Mouse (Mus musculus) lung, adult 2 months (tissue): ENCODE data around the gene Acod1. TPM values are rescaled to one million over a fixed set of nuclear protein-coding genes. Genes with fewer than 3 reads are reported as not detected.
A peak's percentile ranks its signal among the peaks of the same experiment; 100 is the strongest.

ENCODE experiments used
- DNase-seq: peaks from one replicate; pipeline ENCODE4 v3.0.0; 2022
- H3K4me1 ChIP-seq: fragments of 200-500 bp; 2 replicates; pipeline ENCODE4 v1.6.1; 2011; ENCODE audit warnings: low read length; ENCODE audit not compliant: control insufficient read depth, insufficient read depth
- H3K4me3 ChIP-seq: fragments of 200-500 bp; replicated peaks from 2 replicates; pipeline ENCODE3; 2011; ENCODE audit warnings: low read depth, mild to moderate bottlenecking, control low read depth, low read length; ENCODE audit errors: extremely low read depth
- CTCF ChIP-seq: fragments of 200-500 bp; IDR thresholded peaks from 2 replicates; pipeline ENCODE4 v1.5.1; 2011; ENCODE audit warnings: mild to moderate bottlenecking, low read length, control low read depth; ENCODE audit not compliant: insufficient read depth
- POLR2A ChIP-seq: fragments of 200-500 bp; IDR thresholded peaks from 2 replicates; pipeline ENCODE4 v1.6.1; 2011; ENCODE audit warnings: low read depth, mild to moderate bottlenecking, control low read depth, low read length, borderline replicate concordance; ENCODE audit errors: extremely low read depth
- WGBS: fragments of 180-500 bp; shearing (Covaris S2); methylation state at CpG from one replicate; pipeline ENCODE4 v1.1.7; 2018; 5-methylcytosine and 5-hydroxymethylcytosine counted together
- polyA plus RNA-seq: library from polyadenylated mRNA; depleted of rRNA; stranded (reverse); fragments of >200 nt; gene quantifications from 2 replicates; pipeline ENCODE4 v1.2.3, GENCODE M21; 2012

Gene Acod1
- polyA plus RNA-seq, 1 experiment = 0.15 TPM

GRCm38 (mm10) chr14:103086671-103087324 is 40.0 kb downstream of the Acod1 start:
- no peak for DNase-seq
- TF ChIP-seq CTCF (no peak), POLR2A (no peak)
- 74% methylated on average over 4 of the region's 4 CpGs for WGBS

GRCm38 (mm10) chr14:103087846-103088245 is 41.1 kb downstream of the Acod1 start:
- 76% methylated on average over 5 of the region's 5 CpGs for WGBS
- peaks cover 15% of the 10 kb centered on the region for H3K4me1 ChIP-seq
- DNase-seq = no peak
- no peak for TF ChIP-seq POLR2A
- TF ChIP-seq CTCF = no peak
- H3K4me3 ChIP-seq = no peak overlapping the region

More at GRCm38 (mm10) chr14:103086671-103087324, 40.0 kb downstream of the Acod1 start:
- Histone ChIP-seq H3K4me3 (no peak overlapping the region), H3K4me1 (peaks cover 15% of the 10 kb centered on the region)

- no peak for TF ChIP-seq POLR2A
- TF ChIP-seq CTCF = peak; percentile 16; the same call in 1 of the 2 replicates
- Histone ChIP-seq H3K4me3 (no peak overlapping the region), H3K4me1 (peaks cover 17% of the 10 kb centered on the region)
- WGBS = 58% methylated on average over 6 of the region's 6 CpGs
- no peak for DNase-seq
These were observed 41.8 kb downstream of the Acod1 start for GRCm38 (mm10) chr14:103088624-103089023.

- TF ChIP-seq CTCF (no peak), POLR2A (no peak)
- DNase-seq = no peak
- Histone ChIP-seq H3K4me3 (no peak overlapping the region), H3K4me1 (peaks cover 19% of the 10 kb centered on the region)
- 83% methylated on average over 3 of the region's 3 CpGs for WGBS
These were observed 46.5 kb downstream of the Acod1 start for GRCm38 (mm10) chr14:103093236-103093635.

- TF ChIP-seq POLR2A (no peak), CTCF (no peak)
- DNase-seq = no peak
- Histone ChIP-seq H3K4me3 (no peak overlapping the region), H3K4me1 (peaks cover 18% of the 10 kb centered on the region)
- WGBS = 39% methylated on average over 4 of the region's 4 CpGs
These were observed 46.9 kb downstream of the Acod1 start for GRCm38 (mm10) chr14:103093670-103094069.

- no peak for DNase-seq
- Histone ChIP-seq H3K4me3 (no peak overlapping the region), H3K4me1 (peaks cover 16% of the 10 kb centered on the region)
- TF ChIP-seq CTCF (no peak), POLR2A (no peak)
- WGBS = 83% methylated on average over 8 of the region's 8 CpGs
These were observed 48.3 kb downstream of the Acod1 start for GRCm38 (mm10) chr14:103095036-103095435.

- TF ChIP-seq CTCF = no peak
- no peak for TF ChIP-seq POLR2A
- WGBS = 90% methylated on average over 8 of the region's 8 CpGs
These were observed 49.0 kb downstream of the Acod1 start for GRCm38 (mm10) chr14:103095826-103096225.

GRCm38 (mm10) chr14:103096621-103097020 is 49.8 kb downstream of the Acod1 start:
- 24% methylated on average over 6 of the region's 6 CpGs for WGBS
- Histone ChIP-seq H3K4me1 (peaks cover 16% of the 10 kb centered on the region), H3K4me3 (no peak overlapping the region)
- TF ChIP-seq POLR2A = no peak
- DNase-seq = peak; percentile 41

More at GRCm38 (mm10) chr14:103095826-103096225, 49.0 kb downstream of the Acod1 start:
- Histone ChIP-seq H3K4me3 (no peak overlapping the region), H3K4me1 (peaks cover 16% of the 10 kb centered on the region)
- DNase-seq = no peak

GRCm38 (mm10) chr14:103098213-103098586 is 51.4 kb downstream of the Acod1 start:
- 0% methylated on average over 2 of the region's 2 CpGs for WGBS
- DNase-seq = no peak
- TF ChIP-seq CTCF (no peak), POLR2A (no peak)

GRCm38 (mm10) chr14:103098587-103099235 is 51.9 kb downstream of the Acod1 start:
- H3K4me3 ChIP-seq = peak overlapping the region; percentile 80
- under 1% methylated on average over 78 of the region's 86 CpGs for WGBS
- H3K4me1 ChIP-seq = peaks cover 12% of the 10 kb centered on the region
- peak; percentile 80 for DNase-seq
- TF ChIP-seq CTCF (no peak), POLR2A (0 out of 2 replicates have a peak, but pooled peaks have one; percentile 51)

More at GRCm38 (mm10) chr14:103098213-103098586, 51.4 kb downstream of the Acod1 start:
- H3K4me1 ChIP-seq = peaks cover 16% of the 10 kb centered on the region
- H3K4me3 ChIP-seq = peak overlapping the region; percentile 76
